Mouse (Mus musculus): ENCODE measurements around the gene Pbld2. TPM values are rescaled to one million over a fixed set of nuclear protein-coding genes. Genes with fewer than 3 reads are reported as not detected.

Gene Pbld2
- polyA plus RNA-seq, 1 experiment from 2014 or later, result 6.4 TPM

Other genes with a start within 250 kb of the Pbld2 start
- gene Ccar1, start 232.0 kb upstream of the Pbld2 start, polyA plus RNA-seq (2015; fragmentation: Nextera tagmentation; extraction: Ambion mirVana), result 45.0 and 47.3 TPM in 2 replicates
- 1.5 and 2.4 TPM in 2 replicates for gene Tet1, start 115.3 kb upstream of the Pbld2 start, polyA plus RNA-seq (2015; fragmentation: Nextera tagmentation; extraction: Ambion mirVana)
- gene Slc25a16, start 103.7 kb upstream of the Pbld2 start, polyA plus RNA-seq (2015; fragmentation: Nextera tagmentation; extraction: Ambion mirVana), result 7.5 and 8.5 TPM in 2 replicates
- 20.3 and 21.1 TPM in 2 replicates for gene Dna2, start 77.3 kb upstream of the Pbld2 start, polyA plus RNA-seq (2015; fragmentation: Nextera tagmentation; extraction: Ambion mirVana)
- gene Rufy2, start 44.1 kb upstream of the Pbld2 start, polyA plus RNA-seq (2015; fragmentation: Nextera tagmentation; extraction: Ambion mirVana), result 2.0 and 2.6 TPM in 2 replicates
- gene Hnrnph3, start 98 bp upstream of the Pbld2 start, polyA plus RNA-seq (2015; fragmentation: Nextera tagmentation; extraction: Ambion mirVana), result 22.2 and 24.3 TPM in 2 replicates
- 36.6 and 48.3 TPM in 2 replicates for gene Pbld1, start 35.8 kb downstream of the Pbld2 start, polyA plus RNA-seq (2015; fragmentation: Nextera tagmentation; extraction: Ambion mirVana)
- not detected in 2 replicates for gene Atoh7, start 75.3 kb downstream of the Pbld2 start, polyA plus RNA-seq (2015; fragmentation: Nextera tagmentation; extraction: Ambion mirVana)
- gene Mypn, start 179.6 kb downstream of the Pbld2 start, polyA plus RNA-seq (2015; fragmentation: Nextera tagmentation; extraction: Ambion mirVana), result 0.23 and 0.41 TPM in 2 replicates
- 27.9 and 28.3 TPM in 2 replicates for gene Herc4, start 219.5 kb downstream of the Pbld2 start, polyA plus RNA-seq (2015; fragmentation: Nextera tagmentation; extraction: Ambion mirVana)